Mouse (Mus musculus): ENCODE results near the gene Clip2. TPM values are rescaled to one million over a fixed set of nuclear protein-coding genes. Genes with fewer than 3 reads are reported as not detected.

The Clip2 gene
- total and polyA plus RNA-seq, 2 experiments from 2014 or later: 13.1 to 153 TPM

DNA sequence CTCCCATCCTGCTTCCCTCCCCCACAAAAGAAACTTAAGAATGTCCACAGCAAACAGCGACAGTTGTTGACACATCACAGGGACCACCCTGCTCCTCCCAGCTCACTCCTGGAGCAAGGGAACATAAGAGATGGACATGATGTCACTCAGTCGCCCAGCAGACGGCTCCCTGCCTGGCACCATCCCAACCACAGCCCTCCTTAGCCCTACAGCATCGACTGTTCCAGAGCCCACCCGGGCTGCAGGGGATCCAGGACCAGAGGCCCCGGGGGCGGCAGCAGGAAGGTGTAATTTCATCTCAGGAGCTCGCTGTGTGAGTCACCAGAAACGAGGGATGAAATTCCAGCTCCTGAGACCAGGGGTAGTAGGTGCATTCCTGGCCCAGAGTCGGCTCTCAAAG lies 106.3 kb downstream of the Clip2 start:
- TF ChIP-seq CTCF (IDR thresholded peaks at IDR 0.05): no peak
- Histone ChIP-seq H3K27ac (ENCODE audit: low read depth, low read length) (no peak overlapping the region), H3K4me3 (ENCODE audit: low read depth, low read length) (no peak overlapping the region), H3K9ac (replicated peaks; ENCODE audit: low read length, poor library complexity, severe bottlenecking) (no peak overlapping the region), H3K27me3 (ENCODE audit: insufficient read depth, low read length) (no peaks in the 10 kb centered on the region), H3K4me1 (ENCODE audit: insufficient read depth, low read length) (no peaks in the 10 kb centered on the region), H3K9me3 (ENCODE audit: low read length) (no peaks in the 10 kb centered on the region), H3K36me3 (ENCODE audit: insufficient read depth, low read length) (no peaks in the 10 kb centered on the region), H3K4me2 (ENCODE audit: low read depth, low read length, poor library complexity, severe bottlenecking) (no peak overlapping the region)
- ATAC-seq (ENCODE audit: low FRiP score) (no peak), DNase-seq (ENCODE audit: low spot score) (no peak)
- 67% methylated on average over 10 of the region's 10 CpGs for WGBS

GRCm38 (mm10) chr5:134445208-134445831 lies 106.9 kb downstream of the Clip2 start:
- H3K9me3 ChIP-seq (ENCODE audit: low read length): no peaks in the 10 kb centered on the region
- ATAC-seq (ENCODE audit: low FRiP score) (no peak), DNase-seq (ENCODE audit: low spot score) (no peak)
- H3K36me3 ChIP-seq (ENCODE audit: insufficient read depth, low read length): no peaks in the 10 kb centered on the region
- no peak overlapping the region for H3K27ac ChIP-seq (ENCODE audit: low read depth, low read length)
- no peak for TF ChIP-seq CTCF (IDR thresholded peaks at IDR 0.05)
- no peaks in the 10 kb centered on the region for H3K27me3 ChIP-seq (ENCODE audit: insufficient read depth, low read length)
- H3K4me1 ChIP-seq (ENCODE audit: insufficient read depth, low read length): no peaks in the 10 kb centered on the region
- no peak overlapping the region for H3K9ac ChIP-seq (replicated peaks; ENCODE audit: low read length, poor library complexity, severe bottlenecking)
- no peak overlapping the region for H3K4me2 ChIP-seq (ENCODE audit: low read depth, low read length, poor library complexity, severe bottlenecking)
- H3K4me3 ChIP-seq (ENCODE audit: low read depth, low read length): no peak overlapping the region
- WGBS: 66% methylated on average over 10 of the region's 10 CpGs

DNA sequence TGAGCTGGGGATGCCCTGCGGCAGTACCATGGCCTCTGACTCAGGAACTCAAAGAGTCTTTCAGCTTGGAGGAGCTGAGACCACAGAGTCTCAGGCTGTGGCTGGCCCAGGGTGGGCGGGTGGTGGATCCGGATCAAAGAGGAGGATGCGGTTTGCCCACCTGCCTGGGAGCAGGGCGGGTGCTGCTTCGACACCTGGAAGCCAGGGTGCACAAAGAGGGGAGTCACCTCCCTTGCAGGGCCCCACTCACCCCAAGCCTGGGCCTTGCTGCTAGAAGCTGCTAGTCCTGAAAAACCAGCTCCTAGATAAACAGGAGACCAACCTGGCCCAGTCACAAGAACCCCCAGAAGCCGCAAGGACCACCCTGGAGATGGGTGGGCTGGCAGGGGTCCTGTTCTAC lies 107.8 kb downstream of the Clip2 start:
- no peaks in the 10 kb centered on the region for H3K36me3 ChIP-seq (ENCODE audit: insufficient read depth, low read length)
- 97% methylated on average over 7 of the region's 7 CpGs for WGBS
- TF ChIP-seq CTCF (IDR thresholded peaks at IDR 0.05): no peak
- no peak overlapping the region for H3K4me2 ChIP-seq (ENCODE audit: low read depth, low read length, poor library complexity, severe bottlenecking)
- H3K27me3 ChIP-seq (ENCODE audit: insufficient read depth, low read length): no peaks in the 10 kb centered on the region
- H3K4me3 ChIP-seq (ENCODE audit: low read depth, low read length): no peak overlapping the region
- no peak overlapping the region for H3K27ac ChIP-seq (ENCODE audit: low read depth, low read length)
- H3K4me1 ChIP-seq (ENCODE audit: insufficient read depth, low read length): no peaks in the 10 kb centered on the region
- no peak for ATAC-seq (ENCODE audit: low FRiP score)
- no peak for DNase-seq (ENCODE audit: low spot score)
- H3K9ac ChIP-seq (replicated peaks; ENCODE audit: low read length, poor library complexity, severe bottlenecking): no peak overlapping the region
- no peaks in the 10 kb centered on the region for H3K9me3 ChIP-seq (ENCODE audit: low read length)

DNA sequence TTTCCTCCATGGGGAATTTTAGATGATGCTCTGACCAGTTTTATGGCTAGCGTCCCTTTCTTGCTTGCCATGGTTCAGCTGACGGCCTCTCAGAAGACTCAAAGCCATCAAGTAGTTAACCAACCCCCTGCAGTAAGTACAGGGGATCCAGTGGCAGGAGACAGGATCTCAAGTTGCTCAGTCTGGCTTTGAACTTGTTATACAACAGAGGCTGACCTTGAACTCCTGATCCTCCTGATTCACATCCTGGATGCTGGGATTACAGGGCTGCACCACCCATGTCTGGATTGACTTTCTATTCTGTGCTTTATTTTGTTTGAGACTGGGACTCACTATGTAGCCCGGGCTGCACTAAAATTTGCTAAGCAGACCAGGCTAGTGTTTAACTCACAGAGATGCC lies 110.2 kb downstream of the Clip2 start:
- Histone ChIP-seq H3K4me1 (ENCODE audit: insufficient read depth, low read length) (peaks cover 5% of the 10 kb centered on the region; the same call in 1 of the 2 replicates), H3K27ac (ENCODE audit: low read depth, low read length) (no peak overlapping the region), H3K9ac (replicated peaks; ENCODE audit: low read length, poor library complexity, severe bottlenecking) (no peak overlapping the region), H3K9me3 (ENCODE audit: low read length) (no peaks in the 10 kb centered on the region), H3K4me3 (ENCODE audit: low read depth, low read length) (no peak overlapping the region), H3K4me2 (ENCODE audit: low read depth, low read length, poor library complexity, severe bottlenecking) (no peak overlapping the region), H3K36me3 (ENCODE audit: insufficient read depth, low read length) (no peaks in the 10 kb centered on the region), H3K27me3 (ENCODE audit: insufficient read depth, low read length) (no peaks in the 10 kb centered on the region)
- DNase-seq (ENCODE audit: low spot score): no peak
- no peak for TF ChIP-seq CTCF (IDR thresholded peaks at IDR 0.05)
- no peak for ATAC-seq (ENCODE audit: low FRiP score)
- 97% methylated on average over 3 of the region's 3 CpGs for WGBS

DNA sequence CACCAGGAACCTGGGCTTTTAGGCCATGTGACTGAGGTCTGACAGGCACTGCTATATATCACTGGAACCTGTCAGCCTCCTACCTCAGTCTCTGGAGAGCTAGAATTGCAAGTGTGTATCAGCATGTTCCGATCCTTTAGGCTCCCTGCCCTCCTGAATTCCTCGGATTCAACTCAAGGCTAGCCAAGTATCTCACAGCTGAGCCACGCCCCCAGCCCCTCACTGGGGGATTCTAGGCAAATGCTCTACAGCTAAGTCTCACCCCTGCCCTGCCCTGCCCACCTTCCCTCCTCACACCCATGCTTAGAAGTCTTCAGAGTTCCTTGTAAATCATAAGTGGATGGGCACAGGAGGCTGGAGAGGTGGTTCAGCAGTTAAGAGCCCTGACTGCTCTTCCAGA lies 111.1 kb downstream of the Clip2 start:
- TF ChIP-seq CTCF (IDR thresholded peaks at IDR 0.05): no peak
- no peak for DNase-seq (ENCODE audit: low spot score)
- Histone ChIP-seq H3K27ac (ENCODE audit: low read depth, low read length) (no peak overlapping the region), H3K4me1 (ENCODE audit: insufficient read depth, low read length) (peaks cover 5% of the 10 kb centered on the region; the same call in 1 of the 2 replicates), H3K4me3 (ENCODE audit: low read depth, low read length) (no peak overlapping the region), H3K4me2 (ENCODE audit: low read depth, low read length, poor library complexity, severe bottlenecking) (no peak overlapping the region), H3K9me3 (ENCODE audit: low read length) (no peaks in the 10 kb centered on the region), H3K9ac (replicated peaks; ENCODE audit: low read length, poor library complexity, severe bottlenecking) (no peak overlapping the region), H3K36me3 (ENCODE audit: insufficient read depth, low read length) (no peaks in the 10 kb centered on the region), H3K27me3 (ENCODE audit: insufficient read depth, low read length) (no peaks in the 10 kb centered on the region)
- 94% methylated on average over 3 of the region's 3 CpGs for WGBS
- ATAC-seq (ENCODE audit: low FRiP score): no peak

GRCm38 (mm10) chr5:134440098-134440497 lies 112.1 kb downstream of the Clip2 start:
- Histone ChIP-seq H3K36me3 (ENCODE audit: insufficient read depth, low read length) (no peaks in the 10 kb centered on the region), H3K4me2 (ENCODE audit: low read depth, low read length, poor library complexity, severe bottlenecking) (no peak overlapping the region), H3K4me3 (ENCODE audit: low read depth, low read length) (no peak overlapping the region), H3K27me3 (ENCODE audit: insufficient read depth, low read length) (no peaks in the 10 kb centered on the region), H3K9me3 (ENCODE audit: low read length) (no peaks in the 10 kb centered on the region), H3K9ac (replicated peaks; ENCODE audit: low read length, poor library complexity, severe bottlenecking) (no peak overlapping the region), H3K4me1 (ENCODE audit: insufficient read depth, low read length) (peaks cover 5% of the 10 kb centered on the region; the same call in 1 of the 2 replicates), H3K27ac (ENCODE audit: low read depth, low read length) (no peak overlapping the region)
- DNase-seq (ENCODE audit: low spot score): no peak
- TF ChIP-seq CTCF (IDR thresholded peaks at IDR 0.05): no peak
- no peak for ATAC-seq (ENCODE audit: low FRiP score)
- WGBS: 71% methylated on average over 12 of the region's 12 CpGs

Data from midbrain, postnatal 0 days (tissue).